Comparison of ENCODE assay signal across 14 mouse cellular contexts in genomic region chr11:20644872-20645271, GRCm38 (mm10).
DNase-seq lines count a peak whose midpoint lies in the region; ATAC-seq and TF ChIP-seq lines count a peak whose summit lies in the region.
"Had no signal": no experiment of that assay in that cellular context is flagged by ENCODE, and none has a peak within 500 bp of the region (broad histone marks: within the 10 kb centered on the region; RNA-seq: fewer than 3 reads in every experiment).

No protein-coding gene starts in this region.

- DNase-seq in heart, adult 11 months = peak; percentile 79
- no peak for DNase-seq in heart, postnatal 25 days (ENCODE audit: low spot score)
- peak; percentile 37 for DNase-seq in kidney, adult 9 months
- DNase-seq in kidney, adult 11 months = no peak
- no peak for DNase-seq in stomach, postnatal 0 days (ENCODE audit: low spot score)
- DNase-seq: cerebellum, postnatal 10 days; gastrocnemius, postnatal 25 days; kidney, postnatal 4 days; lung, postnatal 14 days; thymus, adult 18-20 months had no signal

- no peak for ATAC-seq in stomach, embryonic 14.5 days (ENCODE audit: insufficient number of reproducible peaks, insufficient read depth, low FRiP score, low read depth)
- ATAC-seq in stomach, postnatal 0 days (ENCODE audit: low FRiP score, low TSS enrichment) = no peak
- no peak for ATAC-seq in activated CD4-positive, CD25-positive, alpha-beta regulatory T cell, adult 4 months
- ATAC-seq: intestine, embryonic 15.5 days had no signal

- peaks cover 9% of the 10 kb centered on the region for H3K36me3 ChIP-seq in stomach, embryonic 14.5 days (ENCODE audit: control insufficient read depth, insufficient read depth, low read length)
- H3K36me3 ChIP-seq in stomach, postnatal 0 days (ENCODE audit: control insufficient read depth, insufficient read depth, low read length) = peaks cover 3% of the 10 kb centered on the region; the same call in 1 of the 2 replicates

- no peak overlapping the region for H3K9ac ChIP-seq in stomach, embryonic 14.5 days (replicated peaks; ENCODE audit: low read depth, low read length)
- H3K9ac ChIP-seq in stomach, postnatal 0 days (ENCODE audit: low read length) = no peak overlapping the region
- H3K9ac ChIP-seq: intestine, embryonic 15.5 days; liver, embryonic 15.5 days had no signal

- intact Hi-C loops in heart, postnatal 25 days (cut with DNase I) = no loop called here

- TF ChIP-seq CTCF in stomach, postnatal 0 days (IDR thresholded peaks at IDR 0.05; ENCODE audit: low read depth) = no peak

- WGBS in stomach, embryonic 14.5 days = 53% methylated on average over 6 of the region's 6 CpGs
- WGBS in stomach, postnatal 0 days = 52% methylated on average over 6 of the region's 6 CpGs

- no peak for TF ChIP-seq EP300 in stomach, postnatal 0 days (optimal IDR thresholded peaks at IDR 0.05)

- H3K4me2 ChIP-seq in stomach, embryonic 14.5 days (replicated peaks; ENCODE audit: low read depth, low read length) = no peak overlapping the region
- no peak overlapping the region for H3K4me2 ChIP-seq in stomach, postnatal 0 days (replicated peaks; ENCODE audit: low read depth)
- H3K4me2 ChIP-seq: intestine, embryonic 15.5 days; liver, embryonic 15.5 days had no signal

- peaks cover 36% of the 10 kb centered on the region for H3K4me1 ChIP-seq in stomach, embryonic 14.5 days (ENCODE audit: control insufficient read depth, insufficient read depth, low read length)
- peaks cover 2% of the 10 kb centered on the region; the same call in 1 of the 2 replicates for H3K4me1 ChIP-seq in stomach, postnatal 0 days (replicated peaks; ENCODE audit: control insufficient read depth, insufficient read depth)

- no peaks in the 10 kb centered on the region for H3K27me3 ChIP-seq in stomach, embryonic 14.5 days (ENCODE audit: control insufficient read depth, insufficient read depth, low read length)
- no peaks in the 10 kb centered on the region for H3K27me3 ChIP-seq in stomach, postnatal 0 days (ENCODE audit: control insufficient read depth, insufficient read depth, low read length)
- H3K27me3 ChIP-seq: intestine, embryonic 15.5 days; liver, embryonic 15.5 days had no signal

- peak overlapping the region; percentile 21; the same call in 1 of the 2 replicates for H3K27ac ChIP-seq in stomach, embryonic 14.5 days (ENCODE audit: low read length)
- H3K27ac ChIP-seq in stomach, postnatal 0 days (replicated peaks) = no peak overlapping the region
- H3K27ac ChIP-seq: intestine, embryonic 15.5 days; liver, embryonic 15.5 days had no signal

- no peaks in the 10 kb centered on the region for H3K9me3 ChIP-seq in stomach, embryonic 14.5 days (ENCODE audit: control insufficient read depth, low read depth, low read length)
- H3K9me3 ChIP-seq in stomach, postnatal 0 days (ENCODE audit: control insufficient read depth, low read length) = no peaks in the 10 kb centered on the region
- H3K9me3 ChIP-seq: intestine, embryonic 15.5 days; liver, embryonic 15.5 days had no signal

- no peak overlapping the region for H3K4me3 ChIP-seq in stomach, embryonic 14.5 days (ENCODE audit: low read depth, low read length)
- H3K4me3 ChIP-seq in stomach, postnatal 0 days (ENCODE audit: low read depth, low read length) = no peak overlapping the region
- H3K4me3 ChIP-seq: intestine, embryonic 15.5 days; liver, embryonic 15.5 days had no signal

Comparison
In these comparisons a context has a peak if more than half of its experiments do, and no peak if none do; other contexts are left out.
1. DNase-seq: peak in heart, adult 11 months (single experiment) and kidney, adult 9 months (single experiment); none in heart, postnatal 25 days (single experiment), kidney, adult 11 months (single experiment) and stomach, postnatal 0 days (single experiment).